Mouse (Mus musculus) fat pad, adult 2 months (tissue): ENCODE measurements at regions not wholly inside any gene's neighbourhood (a gene's known extent, or its start where the extent isn't known, plus 50 kb on each side); places are given as distances from the start of the nearest gene placed in this dataset.

Experiments
- DNase-seq: peaks from one replicate; pipeline ENCODE4 v3.0.0-alpha.2; 2011; ENCODE audit warnings: low read depth, low spot score; ENCODE audit errors: extremely low read depth

DNA sequence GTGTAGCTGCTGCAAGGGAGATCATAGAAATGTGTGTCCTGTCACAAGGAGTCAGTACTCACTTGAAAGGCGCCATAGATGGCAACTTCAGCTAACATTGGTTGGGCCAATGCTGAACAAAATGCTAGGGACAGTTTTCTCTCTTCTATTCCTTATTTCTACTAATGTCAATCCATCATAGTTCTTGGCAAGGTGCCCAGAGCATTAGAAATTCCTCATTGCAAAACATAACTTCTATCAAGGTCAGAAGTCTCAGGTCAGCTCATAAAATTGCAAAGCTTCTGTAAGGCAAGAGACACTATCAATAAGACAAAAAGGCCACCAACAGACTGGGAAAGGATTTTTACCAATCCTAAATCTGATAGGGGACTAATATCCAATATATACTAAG is 106.3 kb downstream of the D1Ertd622e start:
- DNase-seq: no peak

DNA sequence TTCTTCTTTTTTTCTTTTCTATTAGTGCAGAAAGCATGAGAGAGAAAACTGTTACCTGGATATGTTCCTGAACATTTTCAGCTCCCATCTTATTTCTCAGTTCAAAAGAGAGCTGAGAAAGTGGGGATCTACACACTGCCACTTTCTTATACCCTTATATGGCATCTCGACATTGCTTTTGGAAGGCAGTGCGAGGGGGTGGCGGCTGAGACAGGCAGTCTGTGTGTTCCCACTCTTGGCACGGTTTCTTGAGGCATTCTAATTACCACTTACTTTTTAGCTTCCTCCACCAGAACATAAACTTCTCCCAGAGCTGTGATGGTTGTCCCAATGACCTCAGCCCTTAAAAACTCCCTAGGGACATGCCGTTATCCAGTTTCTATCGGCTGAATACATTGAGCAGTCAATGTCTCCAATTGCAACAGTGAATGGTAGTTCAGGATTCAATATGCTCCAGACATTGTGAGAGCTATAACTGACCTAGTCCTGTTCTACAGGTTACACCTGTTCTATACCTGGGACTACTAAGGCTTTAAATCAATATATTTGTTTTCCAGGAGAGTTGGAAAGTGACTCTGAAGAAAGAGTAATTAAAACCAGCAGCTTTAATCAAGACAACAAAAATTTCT is 106.8 kb downstream of the D1Ertd622e start:
- peak; percentile 49 for DNase-seq

DNA sequence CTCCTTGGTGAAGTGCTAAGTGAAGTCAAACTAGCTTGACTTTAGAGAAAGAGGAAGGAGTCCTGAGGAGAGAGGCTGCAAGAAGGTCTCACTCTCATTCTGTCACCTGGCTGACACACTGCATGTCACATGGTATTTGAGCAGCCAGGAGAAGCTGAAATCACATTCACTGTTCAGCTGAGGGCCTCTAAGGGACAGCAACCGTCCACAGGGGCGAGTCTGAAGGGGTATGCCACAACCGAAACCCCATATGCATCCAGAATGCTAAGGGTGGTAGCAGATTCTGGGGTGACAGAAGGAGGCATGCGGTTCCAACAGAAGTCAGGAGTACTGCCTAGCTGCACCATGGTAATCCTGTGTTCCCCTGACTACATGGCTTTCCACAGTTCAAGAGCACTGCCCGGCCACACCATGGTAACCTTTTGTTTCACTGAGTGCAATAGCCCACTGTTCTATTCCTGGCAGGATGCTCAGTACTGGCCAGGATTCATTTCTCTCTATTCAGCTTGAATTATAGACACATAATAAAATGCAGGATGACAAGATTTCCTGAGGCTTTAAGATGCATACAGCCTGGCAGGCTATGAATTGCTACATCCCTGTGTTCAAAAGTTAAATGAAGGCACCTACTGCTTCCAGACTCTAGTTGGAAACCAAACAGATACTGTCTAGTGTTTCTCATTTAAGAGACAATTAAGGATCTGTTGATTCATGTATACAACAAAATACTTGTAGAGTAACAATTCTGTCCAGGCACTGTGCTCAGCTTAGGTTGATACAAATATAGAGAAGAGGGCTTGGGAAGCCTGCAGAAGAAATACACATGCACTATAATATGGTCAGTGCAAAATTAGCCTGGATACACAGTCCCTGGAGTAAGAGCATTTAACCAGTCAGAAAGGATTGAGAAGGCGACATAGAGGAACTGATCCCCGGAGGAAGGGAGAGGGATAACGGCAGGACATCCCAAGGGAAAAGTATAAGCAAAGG is 108.1 kb downstream of the D1Ertd622e start:
- DNase-seq: no peak

DNA sequence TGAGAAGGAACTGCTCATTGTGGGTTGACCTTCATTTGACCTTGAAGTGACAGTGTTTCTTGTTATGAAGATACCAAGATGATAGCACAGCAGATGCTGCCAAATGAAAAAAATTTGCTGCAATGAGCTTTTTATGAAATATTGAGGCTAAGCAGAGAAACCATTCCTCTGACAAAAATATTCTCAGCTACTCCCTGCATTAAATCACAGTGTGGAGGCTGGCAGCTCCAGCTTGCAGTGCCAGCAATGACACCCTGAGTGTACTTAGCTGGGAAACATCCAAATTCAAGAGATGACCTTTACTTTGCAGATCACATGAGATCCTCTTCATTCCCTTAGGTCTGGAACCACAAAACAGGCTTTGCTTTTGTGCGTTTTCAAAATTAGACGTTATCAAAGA is 109.0 kb downstream of the D1Ertd622e start:
- DNase-seq: no peak

DNA sequence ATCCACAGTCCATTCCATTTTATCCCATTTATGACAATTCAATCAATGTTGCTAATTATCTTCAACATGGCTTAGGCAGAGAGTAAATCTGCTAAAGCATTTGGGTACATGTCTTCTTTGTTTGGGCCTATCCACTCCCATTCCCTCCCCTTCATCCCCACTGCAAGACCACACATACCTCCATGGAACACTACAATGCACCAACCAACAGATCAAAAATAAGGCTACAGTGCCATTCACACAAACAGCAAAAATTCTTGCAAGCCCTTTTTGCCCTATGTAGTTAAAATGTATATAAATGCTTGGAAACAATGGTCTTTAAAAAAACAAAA is 120.7 kb downstream of the D1Ertd622e start:
- no peak for DNase-seq

DNA sequence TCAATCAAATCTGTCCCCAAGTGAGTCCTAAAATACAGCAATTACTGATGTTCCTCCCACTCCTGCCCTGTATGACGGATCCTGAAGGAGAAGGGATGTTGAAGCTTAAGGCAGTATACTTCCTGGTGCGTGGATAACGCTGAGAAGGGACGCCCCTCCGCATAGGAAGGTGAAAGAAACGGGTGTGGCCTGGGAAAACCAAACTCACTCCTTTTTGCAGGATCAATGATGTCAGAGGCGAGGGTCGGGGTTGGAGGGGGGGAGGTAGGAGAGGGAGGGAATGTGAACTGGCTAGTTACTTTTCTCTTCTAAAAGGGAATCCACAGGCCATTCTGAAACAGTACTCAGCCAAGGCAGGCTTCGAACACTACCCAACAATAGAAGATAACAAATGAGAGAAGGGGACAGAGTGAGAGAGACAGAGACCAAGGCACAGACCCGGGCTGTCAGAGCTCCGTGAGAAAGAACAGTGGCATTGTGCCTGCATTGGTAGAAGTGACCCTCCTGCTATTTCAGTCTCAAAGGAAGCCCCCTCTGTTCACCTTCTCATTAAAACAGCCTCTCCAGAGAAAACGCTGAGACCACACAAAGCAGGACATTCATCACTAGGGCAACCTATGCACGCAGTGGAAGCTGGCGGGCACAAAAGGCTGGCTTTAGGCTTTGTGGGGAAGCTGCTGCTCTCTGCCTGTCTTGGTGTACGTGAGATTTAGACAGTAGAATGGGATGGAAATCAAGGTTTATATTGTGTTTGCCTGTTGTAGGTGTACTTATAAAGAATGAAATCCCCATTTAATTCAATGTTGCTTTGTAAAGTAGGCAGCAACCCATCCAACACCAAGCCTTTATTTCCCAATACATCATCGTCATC is 121.3 kb downstream of the D1Ertd622e start:
- DNase-seq: no peak

DNA sequence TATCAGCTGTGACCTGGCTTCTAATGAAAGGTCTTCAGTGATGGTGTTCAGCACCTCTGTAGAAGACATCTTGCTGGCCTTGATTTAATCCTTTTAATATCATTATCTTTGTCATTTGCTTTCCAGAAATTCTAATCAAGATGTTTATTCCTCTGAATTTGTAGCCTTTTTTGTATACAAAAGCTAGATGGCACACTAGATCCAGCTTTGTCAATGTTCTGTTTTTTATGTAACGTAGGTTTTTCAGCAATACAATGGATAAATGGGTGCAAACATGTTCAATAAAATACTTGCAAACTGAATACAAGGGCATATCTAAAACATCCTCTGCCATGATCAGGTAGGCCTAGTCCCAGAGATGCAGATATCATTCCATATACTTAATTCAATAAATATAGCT is 165.0 kb downstream of the D1Ertd622e start:
- DNase-seq: no peak

DNA sequence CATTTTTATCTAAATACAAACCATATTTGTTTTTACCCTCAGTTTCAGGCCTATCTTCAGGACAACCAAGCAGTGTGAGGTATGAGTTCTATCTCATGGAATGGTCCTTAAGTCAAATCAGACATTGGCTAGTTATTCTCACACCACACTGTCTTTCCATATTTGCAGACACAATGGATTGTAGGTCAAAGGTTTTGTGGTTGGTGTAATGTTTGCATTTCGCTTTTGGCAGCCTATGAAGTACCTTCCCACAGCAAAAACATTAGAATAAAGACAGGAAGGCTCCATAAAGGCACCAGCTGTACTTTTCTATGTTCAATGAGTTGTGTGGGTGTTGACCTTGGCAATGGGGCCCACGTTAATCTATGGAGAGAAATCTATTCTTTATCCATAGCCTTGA is 182.0 kb downstream of the D1Ertd622e start:
- no peak for DNase-seq
